Mouse (Mus musculus): Measurements from ENCODE around the gene Sorl1.

Gene Sorl1

DNA sequence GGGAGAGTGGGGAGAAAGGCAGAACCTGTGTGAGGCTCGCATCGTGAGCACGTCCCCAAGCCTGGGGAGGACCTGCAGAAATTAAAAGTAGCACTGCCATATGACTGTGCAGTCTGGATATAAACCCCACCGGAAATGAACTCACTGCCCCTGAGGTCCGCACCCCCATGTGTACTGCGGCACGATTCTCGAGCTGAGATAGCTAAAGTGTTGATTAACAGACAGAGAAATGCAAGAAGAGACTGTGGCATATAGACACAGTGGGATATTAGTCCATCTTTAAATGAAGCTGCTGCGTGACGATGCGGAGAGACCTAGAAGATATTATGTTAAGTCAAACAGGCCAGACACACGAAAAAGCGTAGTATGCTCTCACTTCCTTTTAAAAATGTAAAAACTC lies 38.1 kb downstream of the Sorl1 start:
- TF ChIP-seq GATA4 (IDR thresholded peaks at IDR 0.05; ENCODE audit: insufficient replicate concordance, low read length), result no peak

DNA sequence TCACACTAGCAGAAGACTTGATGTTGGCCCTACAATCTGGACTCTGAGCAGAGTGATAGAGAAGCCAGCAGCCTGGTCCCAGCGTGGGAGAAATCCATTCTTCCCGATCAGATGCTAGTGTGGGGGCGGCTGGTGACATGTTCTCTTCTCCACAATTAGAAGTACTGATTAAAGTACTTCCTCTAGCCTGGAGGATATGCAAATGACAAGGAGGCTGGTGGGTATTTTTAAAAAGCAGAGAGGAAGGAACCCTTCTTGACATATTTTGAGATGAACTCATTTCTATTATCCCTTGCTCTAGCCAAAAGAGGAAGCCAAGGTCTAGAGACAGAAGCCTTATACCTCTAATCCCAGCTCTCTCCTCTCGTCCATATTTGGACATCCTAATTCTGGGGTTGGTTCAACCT lies 40.4 kb downstream of the Sorl1 start:
- TF ChIP-seq GATA4 (IDR thresholded peaks at IDR 0.05; ENCODE audit: insufficient replicate concordance, low read length), result no peak

DNA sequence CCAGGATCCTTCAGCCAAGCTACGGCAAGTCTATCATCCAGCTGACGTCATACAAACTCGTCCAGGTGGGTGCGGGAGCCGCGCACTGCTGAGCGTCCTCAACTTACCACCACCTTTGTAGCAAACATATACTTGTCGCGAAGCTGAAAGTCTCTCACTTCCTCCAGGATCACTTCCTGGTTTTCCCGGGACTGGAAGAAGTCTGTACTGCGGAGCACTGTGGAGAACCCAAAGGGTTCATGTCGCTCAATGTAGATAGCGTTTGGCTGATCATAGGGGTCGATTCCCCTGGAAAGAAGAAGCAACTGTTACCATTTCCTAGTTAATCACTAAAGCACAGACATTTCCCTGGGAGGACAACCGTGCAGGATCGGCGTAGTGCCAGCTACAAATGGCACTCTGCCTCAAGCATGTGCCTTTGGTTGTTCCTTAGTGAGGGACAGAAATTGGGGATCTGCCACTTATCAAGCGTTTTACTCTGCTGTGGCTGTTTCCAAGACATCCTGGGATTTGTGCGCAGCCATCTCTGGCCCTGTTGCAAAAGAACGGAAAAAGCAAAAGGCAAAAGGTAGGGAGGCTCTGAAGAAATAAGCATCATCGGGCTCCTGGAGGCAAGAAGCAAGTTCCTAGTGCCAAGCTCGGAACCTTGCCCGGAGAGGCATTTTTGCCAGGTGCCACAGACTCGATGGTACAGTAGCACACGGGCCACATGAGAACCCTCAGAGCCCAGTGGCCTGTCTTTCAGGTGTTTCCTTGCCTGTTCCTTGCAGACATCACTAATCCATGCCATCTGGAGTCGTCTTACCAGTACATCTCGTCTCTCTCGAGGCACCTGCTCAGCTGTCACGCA lies 42.2 kb downstream of the Sorl1 start:
- no peak for TF ChIP-seq GATA4 (IDR thresholded peaks at IDR 0.05; ENCODE audit: insufficient replicate concordance, low read length)

DNA sequence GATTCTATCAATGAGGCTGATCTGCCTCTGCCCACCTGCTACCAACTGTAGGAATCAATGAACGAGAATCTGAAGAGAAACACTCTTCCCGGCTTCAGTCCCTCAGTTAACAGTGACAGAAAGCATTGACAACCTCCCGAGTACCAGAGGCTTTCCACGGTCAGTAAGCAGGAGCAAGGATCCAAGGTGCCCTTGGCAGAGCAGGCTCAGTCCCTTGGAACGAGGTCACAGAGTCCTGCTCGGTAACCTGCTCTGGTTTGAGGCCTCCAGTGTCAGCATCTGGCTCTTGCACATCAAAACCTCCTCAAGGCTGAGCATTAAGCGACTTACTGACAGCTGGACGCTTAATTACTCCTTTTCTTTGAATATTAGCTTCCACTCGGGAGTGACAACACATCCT lies 43.4 kb downstream of the Sorl1 start:
- TF ChIP-seq GATA4 (IDR thresholded peaks at IDR 0.05; ENCODE audit: insufficient replicate concordance, low read length), result no peak

DNA sequence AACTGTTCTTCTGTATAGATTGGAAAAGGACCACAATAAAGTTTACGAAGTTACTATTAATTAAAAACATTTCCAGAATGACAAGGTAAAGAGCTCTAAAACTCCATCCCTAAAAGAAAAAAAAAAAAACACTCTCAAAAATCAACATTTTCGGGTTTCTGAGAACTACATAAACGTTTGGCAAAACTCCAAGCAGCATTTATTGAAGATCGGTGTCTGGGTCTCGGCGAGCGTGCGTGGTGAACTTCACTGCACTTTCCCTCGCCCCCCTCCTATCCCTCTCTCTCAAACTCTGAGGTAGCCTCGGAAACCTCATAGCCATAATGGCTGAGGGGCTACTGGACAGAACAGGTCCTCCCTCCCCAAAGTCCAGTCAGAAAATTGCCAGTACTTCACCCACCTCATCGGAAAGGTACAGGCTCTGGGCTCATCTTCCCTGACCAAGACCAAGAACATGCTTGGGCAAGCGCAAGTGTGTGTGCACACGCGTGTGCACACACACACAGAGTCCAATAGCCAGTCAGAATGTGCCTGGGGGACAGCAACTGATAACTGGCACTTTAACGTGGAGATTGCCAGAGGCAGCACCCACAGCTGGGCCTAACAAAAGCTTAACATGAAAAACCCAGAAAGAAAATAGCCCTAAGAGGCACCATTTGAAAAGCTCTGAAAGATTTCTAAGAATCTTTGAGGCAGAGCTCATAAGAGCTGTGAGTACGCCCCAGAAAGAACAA lies 46.8 kb downstream of the Sorl1 start:
- no peak for TF ChIP-seq GATA4 (IDR thresholded peaks at IDR 0.05; ENCODE audit: insufficient replicate concordance, low read length)

DNA sequence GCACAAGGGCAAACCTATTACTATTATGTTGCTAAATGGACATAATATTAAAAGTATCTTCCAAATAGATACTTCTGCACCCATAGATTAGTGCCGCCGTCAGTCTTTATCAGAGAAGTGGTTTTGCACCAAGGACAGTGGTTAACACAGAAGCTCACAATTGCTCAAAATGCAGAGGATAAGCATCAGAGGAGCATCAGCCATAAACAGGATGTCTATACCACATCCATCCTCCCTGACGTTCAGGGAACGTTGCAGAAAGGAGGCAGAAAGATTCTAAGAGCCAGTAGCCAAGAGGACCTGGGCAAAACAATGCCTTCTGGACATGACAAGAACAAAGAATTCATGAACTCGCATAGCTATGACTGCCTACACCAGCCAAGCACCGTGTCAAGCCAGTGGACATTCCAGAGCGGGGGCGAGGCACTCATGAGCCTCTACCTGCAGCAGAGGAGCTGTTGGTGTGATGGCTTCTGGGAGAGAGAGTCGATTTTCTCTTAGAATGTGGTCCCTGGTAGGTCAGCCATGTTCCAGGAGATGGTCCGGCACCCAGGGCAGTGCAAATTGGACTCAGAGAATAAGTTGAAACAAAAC lies 47.7 kb downstream of the Sorl1 start:
- TF ChIP-seq GATA4 (IDR thresholded peaks at IDR 0.05; ENCODE audit: insufficient replicate concordance, low read length), result no peak

DNA sequence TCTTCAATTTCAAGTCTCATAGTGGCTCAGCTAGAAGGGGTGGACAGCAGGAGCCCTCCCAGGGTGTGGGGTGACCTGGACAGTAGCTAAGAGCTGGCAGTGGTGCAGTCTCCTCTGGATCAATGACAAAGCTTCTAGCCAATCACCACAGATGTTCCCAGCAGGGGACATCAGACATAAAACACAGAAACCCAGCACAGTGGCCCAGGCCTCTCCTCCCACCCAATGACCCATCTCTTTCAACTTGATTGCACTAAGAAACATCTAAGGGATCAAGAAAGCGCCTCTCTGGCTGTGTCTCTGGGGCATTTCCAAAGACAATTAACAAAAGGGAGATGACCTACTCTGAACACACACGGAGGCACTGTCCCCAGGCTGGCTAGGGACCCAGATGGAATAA lies 48.9 kb downstream of the Sorl1 start:
- no peak for TF ChIP-seq GATA4 (IDR thresholded peaks at IDR 0.05; ENCODE audit: insufficient replicate concordance, low read length)

DNA sequence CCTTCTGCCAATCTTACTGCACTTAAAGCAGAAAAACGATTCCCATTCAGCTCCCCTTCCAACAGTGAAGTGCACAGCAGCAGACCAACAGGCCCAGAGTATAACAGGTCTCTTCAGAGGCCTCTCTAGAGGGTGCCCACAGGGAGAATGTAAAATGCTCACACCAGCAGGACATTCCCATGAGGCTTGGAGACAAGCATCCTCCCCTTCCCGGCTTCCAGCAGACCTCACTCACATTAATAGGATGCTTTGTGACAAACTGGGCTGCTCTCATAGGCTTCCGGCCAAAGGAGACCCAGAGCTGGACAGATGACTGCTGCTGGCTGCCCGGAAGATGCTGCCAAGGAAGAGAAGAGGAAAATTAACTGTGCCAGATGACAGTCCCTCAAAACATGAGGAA lies 52.1 kb downstream of the Sorl1 start:
- TF ChIP-seq GATA4 (IDR thresholded peaks at IDR 0.05; ENCODE audit: insufficient replicate concordance, low read length), result no peak

DNA sequence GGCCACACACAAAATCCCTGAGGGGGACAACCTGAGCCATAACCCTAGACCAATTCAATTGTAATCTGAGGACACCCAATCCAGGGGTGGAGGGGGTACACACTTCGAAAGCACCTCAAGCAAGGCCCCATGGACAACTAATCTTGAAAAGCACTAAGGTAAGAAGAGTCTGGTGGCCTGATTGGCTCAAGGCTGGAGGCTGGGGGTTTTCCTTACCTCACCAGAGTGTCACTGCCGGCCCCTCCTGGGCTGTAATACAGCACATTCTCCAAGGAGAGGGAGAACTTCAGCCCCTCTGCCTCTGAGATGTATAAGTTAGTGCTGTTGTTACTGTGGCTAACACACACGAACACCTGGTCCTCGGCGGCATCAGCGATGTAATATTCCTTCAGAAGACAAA lies 53.2 kb downstream of the Sorl1 start:
- no peak for TF ChIP-seq GATA4 (IDR thresholded peaks at IDR 0.05; ENCODE audit: insufficient replicate concordance, low read length)

DNA sequence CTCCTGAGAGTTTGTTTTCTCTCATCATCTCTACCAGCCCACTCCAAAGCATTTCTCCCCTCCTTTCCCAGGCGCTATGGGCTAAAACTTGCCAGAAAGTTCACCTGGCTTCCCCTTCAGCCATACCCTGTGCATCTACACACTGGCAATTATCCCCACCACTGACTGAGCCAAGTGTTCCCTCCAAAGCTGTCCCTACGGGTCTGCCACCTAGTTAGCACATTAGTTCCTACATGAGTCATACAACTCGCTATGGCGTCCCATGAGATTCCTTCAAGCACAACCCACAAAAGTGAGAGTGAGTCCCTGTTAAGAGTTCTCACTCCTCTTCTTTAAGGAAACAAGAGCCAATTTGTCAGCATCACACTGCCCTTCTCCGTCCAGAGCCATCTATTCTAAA lies 54.6 kb downstream of the Sorl1 start:
- TF ChIP-seq GATA4 (IDR thresholded peaks at IDR 0.05; ENCODE audit: insufficient replicate concordance, low read length), result no peak

DNA sequence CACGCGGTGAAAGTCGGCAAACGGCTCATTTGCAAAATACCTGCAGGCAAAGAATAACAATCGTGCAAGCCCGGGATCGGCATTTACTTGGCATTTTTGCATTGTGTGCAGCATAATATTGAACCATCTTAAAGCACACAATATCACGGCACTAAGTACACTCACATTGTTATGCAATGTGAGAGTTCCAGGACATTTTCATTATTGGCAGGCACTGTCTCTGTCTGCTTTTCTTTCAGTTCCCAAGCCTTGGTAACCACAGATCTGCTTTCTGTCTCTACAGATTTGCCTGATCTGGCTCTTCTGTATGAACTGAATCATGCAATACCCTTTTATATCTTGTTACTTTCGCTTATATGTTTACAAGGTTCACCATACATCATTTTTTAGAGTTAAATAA lies 56.1 kb downstream of the Sorl1 start:
- no peak for TF ChIP-seq GATA4 (IDR thresholded peaks at IDR 0.05; ENCODE audit: insufficient replicate concordance, low read length)

DNA sequence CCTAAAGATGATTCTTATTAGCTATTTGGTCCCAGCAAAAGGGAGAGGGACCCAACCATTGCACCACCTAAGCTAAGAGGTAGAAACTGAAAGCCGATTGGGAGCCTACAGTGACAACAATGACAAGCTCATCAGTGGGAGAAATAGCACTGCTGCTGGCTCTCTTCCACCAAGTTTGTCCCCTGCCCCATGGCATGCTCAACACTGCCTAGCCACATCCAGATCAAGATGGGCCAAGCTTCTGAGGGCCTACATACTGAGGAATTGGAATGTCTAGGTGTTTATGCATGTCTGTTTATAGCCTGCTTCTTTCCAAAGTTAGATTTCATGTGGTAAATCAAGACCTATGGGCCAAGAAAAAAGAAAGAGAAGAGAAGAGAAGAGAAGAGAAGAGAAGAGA lies 58.3 kb downstream of the Sorl1 start:
- no peak for TF ChIP-seq GATA4 (IDR thresholded peaks at IDR 0.05; ENCODE audit: insufficient replicate concordance, low read length)

DNA sequence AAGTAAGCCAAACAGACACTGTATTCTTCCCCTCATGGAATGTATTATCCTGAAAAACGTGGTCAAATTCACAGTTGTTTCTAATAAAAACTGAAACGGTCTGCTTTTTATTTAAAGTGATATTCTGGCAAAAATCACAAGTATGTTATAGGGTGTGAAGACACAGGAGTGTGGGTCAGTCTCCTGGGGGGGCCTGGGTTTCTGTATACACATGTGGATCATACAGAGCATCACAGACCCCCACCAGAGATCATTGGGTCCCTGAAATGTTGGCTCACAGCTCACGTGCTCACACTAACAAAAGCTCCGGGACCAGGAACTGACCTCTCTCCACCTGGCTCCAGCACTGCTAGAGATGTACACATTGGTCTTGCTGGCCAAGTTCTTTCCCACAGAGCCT lies 60.7 kb downstream of the Sorl1 start:
- TF ChIP-seq GATA4 (IDR thresholded peaks at IDR 0.05; ENCODE audit: insufficient replicate concordance, low read length), result no peak

DNA sequence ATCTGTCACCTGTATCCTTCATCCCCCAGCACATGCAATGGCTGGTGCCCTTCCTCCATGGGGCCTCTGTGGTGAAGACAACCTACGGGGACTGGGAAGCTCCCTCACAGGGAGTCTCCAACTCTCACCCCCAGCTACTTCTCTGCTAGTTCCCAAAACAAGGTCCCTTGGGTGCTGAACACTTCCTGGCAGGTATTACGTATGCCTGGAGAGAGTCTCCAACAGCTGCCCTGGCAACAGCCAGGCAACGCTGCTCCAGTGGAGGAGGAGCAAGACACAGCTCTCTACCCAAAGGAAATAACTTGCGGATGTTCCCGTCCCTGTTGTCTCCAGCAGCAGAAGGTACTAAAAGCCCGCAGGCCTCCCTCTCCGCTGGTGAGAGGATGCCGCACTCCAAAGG lies 61.8 kb downstream of the Sorl1 start:
- no peak for TF ChIP-seq GATA4 (IDR thresholded peaks at IDR 0.05; ENCODE audit: insufficient replicate concordance, low read length)

DNA sequence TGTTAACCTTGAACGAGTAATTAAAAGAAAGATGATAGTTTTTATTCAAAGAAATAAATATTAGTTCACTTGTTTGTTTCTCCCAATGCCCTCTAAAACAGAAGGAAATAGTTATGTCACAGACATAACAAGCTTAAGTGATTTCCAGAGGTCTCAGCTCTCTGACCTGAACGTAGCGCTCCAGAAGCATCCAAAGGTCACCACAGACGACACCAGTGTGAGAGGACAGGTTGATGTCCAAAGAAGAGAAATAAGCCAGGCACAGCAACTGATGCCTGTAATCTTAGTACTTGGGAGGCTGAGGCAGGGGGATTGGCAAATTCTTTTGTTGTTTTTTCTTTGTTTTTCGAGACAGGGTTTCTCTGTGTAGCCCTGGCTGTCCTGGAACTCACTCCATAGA lies 67.5 kb downstream of the Sorl1 start:
- TF ChIP-seq GATA4 (IDR thresholded peaks at IDR 0.05; ENCODE audit: insufficient replicate concordance, low read length), result no peak

DNA sequence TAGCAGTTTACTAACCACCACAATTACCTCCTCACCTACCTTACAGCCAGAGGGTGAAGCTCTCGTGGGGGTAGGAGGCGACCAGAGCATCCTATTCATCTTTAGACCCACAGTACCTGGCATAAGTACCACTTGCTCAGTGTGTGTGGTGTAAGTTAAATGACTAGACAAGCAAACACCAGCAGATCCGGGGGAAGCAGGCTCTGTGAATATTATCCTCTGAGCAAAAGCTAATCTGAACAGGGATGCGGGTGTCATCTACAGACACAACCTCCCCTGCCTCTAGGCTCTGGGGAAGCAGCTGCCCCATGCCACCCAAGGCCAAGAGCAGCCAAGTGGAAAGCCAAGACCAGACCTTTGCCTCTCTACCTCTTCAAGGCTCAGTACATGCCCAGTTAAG lies 68.7 kb downstream of the Sorl1 start:
- TF ChIP-seq GATA4 (IDR thresholded peaks at IDR 0.05; ENCODE audit: insufficient replicate concordance, low read length), result no peak

Data from liver, adult (tissue).